Mouse (Mus musculus): Measurements from ENCODE around the gene Fam196b.

Fam196b gene

DNA sequence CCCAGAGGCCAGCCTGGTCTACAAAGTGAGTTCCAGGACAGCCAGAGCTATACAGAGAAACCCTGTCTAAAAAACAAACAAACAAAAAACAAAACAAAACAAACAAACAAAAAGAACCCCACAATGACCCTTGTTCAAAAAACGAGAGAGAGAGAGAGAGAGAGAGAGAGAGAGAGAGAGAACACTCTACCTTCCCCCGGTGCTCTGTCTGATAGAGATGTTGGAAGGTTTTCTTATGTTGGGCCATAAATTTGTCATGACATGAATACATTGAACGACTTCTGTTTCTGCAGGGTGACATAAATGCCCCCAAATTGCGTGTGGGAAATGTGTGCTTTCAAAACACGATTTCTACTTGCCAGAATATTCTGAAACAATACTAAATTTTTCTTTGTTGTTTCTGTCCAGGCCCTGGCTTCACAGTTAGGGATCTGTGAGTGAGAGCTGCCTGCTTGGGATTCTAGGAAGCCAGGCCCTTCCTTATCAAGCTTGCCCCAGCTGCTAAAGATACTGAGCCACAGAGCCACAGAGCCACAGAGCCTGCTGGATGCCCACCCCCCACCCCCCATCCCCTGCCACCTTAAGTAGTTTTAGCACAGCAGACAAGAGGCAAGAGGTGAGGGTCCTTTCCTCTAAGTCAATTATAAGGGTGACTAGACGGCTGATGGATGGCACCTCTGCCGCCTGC, 17.9 kb downstream of the Fam196b start:
- no peak for DNase-seq (ENCODE audit: low spot score)

DNA sequence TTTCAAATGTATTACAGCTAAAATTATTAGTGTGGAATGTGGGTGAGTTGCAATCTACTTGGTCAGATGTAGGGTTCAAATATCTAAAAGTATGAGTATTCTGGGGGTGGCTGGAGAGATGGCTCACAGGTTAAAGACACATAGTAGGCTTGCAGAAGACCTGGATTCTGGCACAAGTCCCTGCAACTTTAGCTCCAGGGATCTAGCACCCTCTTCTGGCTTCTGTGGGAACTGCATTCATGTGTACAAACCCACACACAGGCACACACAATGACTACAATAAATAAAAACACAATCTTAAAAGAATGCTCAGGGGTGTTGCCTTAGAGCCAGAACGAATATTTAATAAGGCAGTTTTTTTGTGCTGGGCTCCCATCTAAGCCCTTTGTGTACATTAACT, 23.3 kb downstream of the Fam196b start:
- DNase-seq (ENCODE audit: low spot score) = no peak

DNA sequence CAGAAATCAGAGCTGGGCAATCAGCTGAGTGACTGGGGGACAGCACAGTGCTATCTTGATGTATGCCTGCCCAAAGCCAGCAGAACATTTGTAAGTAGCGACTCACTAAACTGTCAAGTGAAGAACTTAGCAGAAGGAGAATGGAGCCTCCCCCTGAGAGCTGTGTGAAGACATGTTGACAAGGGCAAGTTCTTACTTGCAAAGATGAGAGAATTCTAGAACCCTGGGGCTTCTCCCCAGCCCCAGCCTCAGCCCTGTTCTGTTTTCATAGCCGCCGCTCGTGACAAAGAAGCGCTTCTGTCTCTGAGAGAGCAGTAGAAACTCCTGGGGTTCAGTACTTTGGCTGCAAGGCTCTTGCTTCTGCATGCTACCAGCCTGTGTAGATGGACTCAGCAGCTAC, 25.1 kb downstream of the Fam196b start:
- DNase-seq (ENCODE audit: low spot score) = no peak

DNA sequence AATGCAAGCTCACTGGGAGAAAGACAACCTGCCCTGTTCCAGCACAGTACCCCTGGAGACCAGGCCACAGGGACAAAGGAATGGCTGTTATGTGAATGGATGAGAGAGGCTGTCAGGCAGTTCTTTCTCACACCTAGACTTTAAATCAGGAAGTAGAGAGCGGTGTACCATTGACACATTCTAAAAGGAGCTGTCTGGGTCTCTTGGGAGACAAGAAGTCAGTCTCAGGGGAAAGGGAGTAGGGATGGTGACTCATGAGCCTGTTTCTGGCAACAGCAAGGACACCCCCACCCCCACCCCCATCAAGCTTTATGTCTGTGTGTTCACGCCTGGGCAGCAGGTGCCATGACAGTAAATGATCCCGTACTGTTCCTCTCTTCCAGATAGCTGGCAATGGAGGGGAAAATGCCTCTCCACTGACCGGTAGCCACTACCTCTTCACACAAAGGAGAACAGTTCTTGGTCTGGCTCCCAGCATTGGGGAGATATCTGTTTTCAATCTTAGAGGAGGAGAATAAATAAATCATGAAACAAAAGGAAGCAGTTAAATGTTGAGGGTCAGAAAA, 29.2 kb downstream of the Fam196b start:
- no peak for DNase-seq (ENCODE audit: low spot score)

DNA sequence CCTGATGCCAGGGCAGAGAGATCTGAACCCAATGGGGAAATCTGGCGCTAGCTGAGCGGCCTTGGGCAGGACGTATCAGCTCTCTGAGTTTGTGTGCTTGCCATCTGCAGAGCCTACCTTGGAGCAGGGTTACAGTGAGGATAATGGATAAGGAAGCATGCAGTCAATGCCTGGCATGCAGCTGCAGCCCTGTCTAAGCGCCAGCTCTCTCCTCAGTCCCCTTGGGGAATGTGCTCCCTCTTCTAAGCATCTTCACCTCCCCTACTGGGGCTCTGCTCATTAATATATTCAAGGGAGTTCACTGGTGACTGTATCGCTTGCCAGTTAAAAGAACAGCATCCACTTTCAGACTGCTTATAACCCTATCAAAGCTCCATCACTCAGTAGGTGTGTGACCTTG, 29.7 kb downstream of the Fam196b start:
- DNase-seq (ENCODE audit: low spot score) = no peak

DNA sequence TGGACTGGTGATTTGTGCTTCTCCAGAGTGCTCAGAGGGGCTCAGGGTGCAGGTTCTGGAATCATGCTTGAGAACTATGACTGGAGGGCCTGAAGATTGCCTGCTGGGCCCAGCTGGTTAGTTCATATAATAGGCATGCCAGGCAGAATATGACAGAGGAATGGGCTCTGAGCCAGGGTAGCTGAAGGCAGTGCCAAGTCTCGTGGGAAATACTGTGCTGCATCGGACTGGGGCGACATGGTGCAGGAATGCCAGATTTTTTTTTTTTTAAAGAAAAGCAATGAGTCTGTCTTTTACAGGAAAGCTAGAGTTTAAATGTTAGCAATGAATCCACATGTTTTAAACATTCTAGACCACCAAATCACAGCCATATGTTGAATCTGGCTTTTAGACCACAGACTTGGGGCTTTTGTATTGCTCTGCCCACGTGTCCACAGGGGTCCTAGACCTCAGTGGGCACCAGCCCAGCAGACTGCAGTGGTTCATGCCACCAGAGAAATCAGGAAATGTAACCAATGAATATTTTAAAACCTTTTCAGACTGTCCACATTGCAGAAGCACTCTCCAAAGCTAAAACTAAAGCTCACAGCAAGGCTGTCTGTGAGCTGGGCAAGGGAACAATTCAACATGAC, 33.8 kb downstream of the Fam196b start:
- DNase-seq (ENCODE audit: low spot score) = peak; percentile 52

DNA sequence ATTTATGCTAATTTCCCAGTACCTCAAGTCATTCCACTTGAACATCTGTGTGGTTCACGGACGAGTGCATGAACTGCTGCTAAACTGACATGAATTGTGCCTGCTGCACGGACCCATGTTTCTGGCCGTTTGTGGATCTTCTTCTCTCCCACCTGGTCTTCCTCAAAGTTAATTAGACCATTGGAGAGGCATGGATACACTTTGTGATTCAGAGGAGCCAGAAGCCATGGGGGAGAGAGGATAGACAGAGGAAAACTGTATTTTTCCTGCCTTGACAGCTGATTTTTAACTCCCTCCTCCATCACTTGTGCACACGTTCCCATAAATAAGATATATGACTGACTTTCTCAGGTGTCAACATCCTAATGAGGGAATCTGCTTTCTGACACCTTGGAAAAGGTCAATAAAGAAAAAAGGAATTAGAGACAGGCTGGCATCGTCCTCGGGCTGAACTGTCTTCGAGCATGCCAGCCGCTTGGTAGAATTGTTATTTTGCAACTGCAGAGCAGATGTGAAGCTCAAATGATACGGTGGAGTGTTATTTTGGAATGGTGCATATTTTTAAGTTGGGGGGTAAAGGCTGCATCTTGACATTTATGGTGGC, 34.9 kb downstream of the Fam196b start:
- DNase-seq (ENCODE audit: low spot score) = no peak

DNA sequence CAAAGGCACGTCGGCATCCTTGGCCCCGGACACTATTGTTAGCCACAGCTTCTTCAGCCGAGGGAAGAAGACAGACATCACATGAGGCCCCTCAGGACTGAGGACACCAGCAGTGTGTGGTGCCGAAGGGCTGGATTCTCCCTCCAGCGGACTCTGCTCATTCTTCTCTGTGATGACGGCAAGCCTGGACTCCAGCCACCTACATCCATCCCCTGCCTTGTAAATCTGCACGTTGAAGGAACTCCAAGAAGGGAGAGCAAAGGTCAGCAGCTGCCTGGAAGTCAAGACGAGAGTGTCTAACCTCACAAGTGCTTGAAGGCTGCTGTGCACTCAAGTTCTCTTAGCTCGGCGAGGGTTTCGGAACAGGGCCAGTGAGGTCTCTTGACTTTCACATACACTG, 40.8 kb downstream of the Fam196b start:
- peak; percentile 25 for DNase-seq (ENCODE audit: low spot score)

DNA sequence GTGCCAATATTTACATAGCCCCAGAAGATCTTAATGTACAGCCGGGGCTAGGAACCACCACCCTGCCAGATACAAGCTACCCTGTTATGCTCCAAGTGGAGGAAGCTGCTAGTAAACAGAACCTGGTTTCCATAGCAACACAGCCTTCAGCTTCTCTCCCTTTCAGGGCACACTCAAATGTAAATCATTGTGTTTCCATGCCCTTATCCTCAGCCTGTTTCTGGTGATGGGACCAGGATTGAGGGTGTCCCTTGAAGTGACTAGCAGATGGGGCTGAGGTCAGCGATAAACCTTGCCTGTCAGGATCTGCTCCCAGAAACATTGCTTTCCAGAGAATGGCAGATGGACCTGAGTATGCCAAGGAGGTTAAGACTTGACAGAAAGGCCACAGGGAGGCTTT, 41.5 kb downstream of the Fam196b start:
- DNase-seq (ENCODE audit: low spot score) = no peak

DNA sequence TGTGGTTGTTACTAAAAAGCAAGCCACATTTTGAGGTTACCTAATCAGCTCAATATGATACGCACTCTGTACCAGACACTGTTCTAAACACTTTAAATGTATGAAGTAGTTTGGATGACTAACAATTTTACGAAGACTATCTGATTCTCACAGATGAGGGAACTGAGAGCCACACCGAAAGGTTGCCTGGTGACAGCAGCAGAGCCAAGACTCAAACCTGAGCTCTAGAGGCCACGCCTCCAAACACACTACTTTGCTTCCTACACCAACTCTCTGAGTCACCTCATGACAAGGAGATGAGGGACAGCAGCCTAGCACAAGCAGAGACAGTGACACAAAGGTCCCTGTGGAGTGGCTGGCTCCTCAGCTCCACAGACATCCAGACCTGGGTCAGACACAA, 57.6 kb downstream of the Fam196b start:
- DNase-seq (ENCODE audit: low spot score) = no peak

DNA sequence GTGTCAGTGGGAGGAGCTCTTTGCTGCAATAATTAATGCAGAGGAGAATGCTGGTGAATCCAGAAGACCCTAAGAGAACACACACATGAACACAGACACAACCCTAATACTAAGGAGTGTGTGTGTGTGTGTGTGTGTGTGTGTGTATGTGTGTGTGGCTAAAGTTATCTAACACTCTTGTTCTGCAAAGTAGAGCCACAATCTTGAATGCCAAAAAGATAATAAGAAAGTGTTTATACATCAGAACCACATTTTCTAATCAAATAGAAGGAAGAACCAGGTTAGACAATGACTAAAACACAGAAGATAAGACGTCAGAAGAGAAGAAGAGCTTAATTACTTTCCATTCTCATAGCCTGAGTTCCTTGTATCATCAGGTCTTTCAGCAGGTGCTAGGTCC, 60.9 kb downstream of the Fam196b start:
- no peak for DNase-seq (ENCODE audit: low spot score)

DNA sequence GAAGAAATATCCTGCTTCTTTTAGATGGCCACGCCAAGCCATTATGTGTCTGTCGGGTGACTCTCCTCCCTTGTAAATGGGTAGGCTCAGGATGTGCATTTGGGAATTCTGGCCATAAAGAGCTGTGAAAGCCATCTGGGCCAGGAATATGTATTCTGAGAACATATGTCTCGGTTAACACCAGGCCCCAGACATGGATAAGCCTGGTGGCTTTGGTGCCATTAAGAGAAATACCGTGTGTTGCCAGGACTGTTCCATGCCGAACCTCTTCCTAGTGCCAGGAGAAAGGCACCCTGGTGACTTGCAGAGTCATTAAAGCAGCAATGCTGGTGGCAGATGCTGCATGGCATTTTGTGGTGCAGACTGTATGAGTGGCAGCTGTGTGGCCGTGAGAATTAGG, 63.0 kb downstream of the Fam196b start:
- DNase-seq (ENCODE audit: low spot score) = no peak

DNA sequence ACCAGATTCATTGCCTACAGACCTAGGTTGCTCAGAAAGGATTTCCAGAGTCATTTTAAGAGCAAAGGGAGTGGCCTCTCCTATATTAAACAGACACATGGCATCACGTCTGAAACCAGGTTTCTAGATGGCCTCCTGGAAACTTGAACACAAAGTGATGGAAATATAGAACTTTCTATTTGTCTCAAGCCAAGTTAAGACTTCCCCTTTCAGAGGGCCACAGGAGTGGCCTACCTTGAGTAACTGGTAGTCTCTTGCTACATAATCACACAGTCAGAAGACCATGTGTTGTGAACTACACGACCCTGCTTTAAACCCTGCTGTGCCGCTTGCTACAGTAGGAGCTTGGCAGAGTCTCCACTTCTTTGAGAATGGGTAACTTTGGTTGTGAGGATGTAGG, 68.9 kb downstream of the Fam196b start:
- no peak for DNase-seq (ENCODE audit: low spot score)

DNA sequence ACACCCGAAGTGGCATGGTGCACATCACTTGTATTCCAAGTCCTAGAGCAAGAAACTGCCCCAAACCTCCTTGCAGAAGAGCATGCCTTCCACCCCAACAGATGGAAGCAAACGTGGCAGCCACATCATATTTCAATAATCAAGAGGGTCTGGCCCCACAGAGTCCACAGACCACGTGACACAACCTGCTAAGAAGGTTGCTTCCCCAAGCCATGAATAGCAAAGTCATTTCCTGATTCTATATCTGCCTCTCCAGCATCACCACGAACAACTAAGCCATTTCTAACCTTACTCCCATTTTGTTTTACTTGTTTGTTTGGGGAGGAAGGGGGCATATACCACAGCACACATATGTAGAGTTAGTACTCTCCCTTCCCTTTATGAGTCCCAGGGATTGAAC, 69.6 kb downstream of the Fam196b start:
- no peak for DNase-seq (ENCODE audit: low spot score)

DNA sequence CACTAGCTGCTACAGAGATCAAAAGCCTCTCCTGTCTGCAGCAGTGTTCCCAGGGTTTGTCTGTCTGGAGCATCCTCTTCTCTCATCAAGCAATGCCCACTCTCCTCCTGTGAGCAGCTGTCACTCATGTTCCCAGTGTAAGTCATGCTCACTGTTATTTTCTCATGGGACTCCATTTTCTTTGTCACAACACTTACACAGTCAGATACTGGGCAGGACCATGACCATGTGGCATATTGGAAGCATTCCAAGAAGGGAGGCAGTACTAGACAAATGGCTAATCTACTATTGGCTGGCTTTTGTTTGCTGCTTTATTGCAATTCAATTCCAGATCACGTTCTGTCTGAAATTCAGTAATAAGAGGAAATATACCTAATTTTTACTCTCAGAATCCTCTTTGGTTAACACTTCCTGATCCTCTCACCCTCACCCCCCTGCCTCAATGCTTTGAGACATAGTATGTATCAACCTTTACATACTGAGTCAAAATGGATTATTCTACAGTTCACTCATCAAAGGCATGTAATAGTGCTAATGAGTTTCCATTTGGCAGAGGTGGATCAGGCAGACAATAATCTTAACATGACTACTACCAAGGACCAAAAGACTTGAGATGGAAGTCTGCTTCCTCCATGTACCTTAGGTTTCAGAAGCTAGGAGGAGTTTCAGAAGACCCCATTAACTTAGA, 70.5 kb downstream of the Fam196b start:
- no peak for DNase-seq (ENCODE audit: low spot score)

DNA sequence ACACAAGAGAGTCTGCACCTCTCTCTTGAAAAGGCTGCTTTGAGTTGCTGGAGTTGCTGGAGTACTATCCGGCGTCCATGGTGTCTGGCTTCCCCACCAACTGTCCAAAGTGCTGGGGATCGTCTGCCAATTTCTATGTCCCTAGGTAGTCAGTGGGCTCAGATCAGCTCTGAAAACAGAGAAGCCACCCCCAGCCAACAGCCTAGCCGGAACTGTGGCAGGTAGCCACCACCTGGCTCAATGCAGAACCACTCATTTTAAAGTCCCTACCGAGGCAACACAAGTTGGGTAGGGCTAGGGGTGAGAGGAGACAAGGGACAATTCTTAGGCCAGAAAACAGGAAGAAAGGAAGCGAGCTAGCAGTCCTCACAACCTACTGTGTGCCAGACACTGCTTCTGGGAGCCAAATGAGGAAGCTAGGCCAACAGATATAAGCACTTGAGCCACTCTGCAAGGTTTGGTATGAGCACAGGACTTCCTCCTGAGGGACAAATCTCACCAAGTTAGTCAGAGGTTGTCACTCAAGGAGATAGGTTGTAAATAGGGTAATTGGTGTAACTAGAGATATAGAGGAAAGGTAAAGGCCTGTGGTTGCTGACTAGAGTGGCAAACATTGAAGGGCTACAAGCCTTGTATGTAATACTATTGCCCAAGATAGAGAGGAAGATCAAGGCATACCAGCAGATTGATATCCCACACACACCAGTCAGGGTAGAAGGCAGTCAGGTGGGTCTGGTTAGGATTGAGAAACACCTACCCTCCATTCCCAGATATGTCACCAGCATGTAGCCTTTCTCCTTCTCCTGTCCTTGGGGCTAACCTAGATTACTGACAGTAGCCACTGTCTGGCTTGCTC, 74.9 kb downstream of the Fam196b start:
- DNase-seq (ENCODE audit: low spot score) = no peak

DNA sequence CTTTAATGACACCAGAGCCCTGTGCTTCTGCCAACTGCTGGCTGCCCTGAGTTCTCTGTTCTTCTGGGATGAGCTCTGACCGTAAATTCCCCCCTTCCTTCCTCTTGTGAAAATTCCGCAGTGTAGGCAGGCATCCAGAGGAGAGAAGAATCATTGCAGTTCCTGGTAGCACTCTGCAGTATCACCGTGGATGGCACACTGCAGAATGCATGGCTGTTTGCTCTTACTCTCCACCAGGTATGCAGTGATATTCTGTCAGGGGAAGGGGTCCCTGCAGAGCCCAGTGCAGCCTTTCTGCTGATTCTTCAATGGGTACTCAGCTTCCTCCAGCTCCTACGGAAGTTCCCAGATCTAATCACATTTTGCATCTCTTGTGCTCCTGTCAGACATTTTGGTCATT, 77.5 kb downstream of the Fam196b start:
- DNase-seq (ENCODE audit: low spot score) = no peak

DNA sequence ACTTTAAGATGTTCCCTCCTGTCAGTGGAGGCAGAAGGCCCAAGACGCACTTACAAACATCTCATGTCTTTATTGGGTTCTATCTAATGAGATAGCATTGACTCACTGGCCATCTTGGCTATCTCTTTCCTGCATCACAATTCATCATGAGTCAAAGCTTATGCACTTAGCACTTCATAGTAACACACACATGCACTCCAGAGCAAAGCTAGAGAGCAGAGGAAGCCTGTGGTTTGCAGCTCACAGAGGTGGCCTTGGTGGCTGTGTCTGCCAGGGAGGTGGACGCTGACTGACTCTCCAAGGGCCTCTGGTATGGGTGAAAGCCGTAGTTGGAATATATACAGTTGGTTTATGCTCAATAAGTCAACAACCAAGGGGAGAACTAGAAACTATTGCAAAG, 81.2 kb downstream of the Fam196b start:
- DNase-seq (ENCODE audit: low spot score) = no peak

DNA sequence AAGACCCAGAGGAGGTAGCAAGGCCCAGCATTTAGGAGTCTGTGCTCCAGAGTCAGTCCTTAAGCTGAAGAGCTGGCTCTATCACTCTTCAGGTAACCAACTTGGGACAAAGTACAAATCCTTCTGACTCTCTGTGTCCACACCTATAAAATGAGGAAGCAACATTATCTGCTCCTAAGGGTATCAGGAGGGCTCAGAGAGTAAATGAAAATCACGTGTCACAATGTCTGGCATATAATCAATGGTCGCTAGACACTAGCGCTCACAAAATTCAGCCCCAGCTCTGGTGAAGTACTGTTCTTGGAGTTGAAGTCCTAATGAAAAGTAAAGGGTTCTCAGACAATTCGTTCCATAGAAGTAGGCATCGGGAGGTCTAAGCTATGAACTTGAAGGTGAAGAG, 83.0 kb downstream of the Fam196b start:
- DNase-seq (ENCODE audit: low spot score) = no peak

DNA sequence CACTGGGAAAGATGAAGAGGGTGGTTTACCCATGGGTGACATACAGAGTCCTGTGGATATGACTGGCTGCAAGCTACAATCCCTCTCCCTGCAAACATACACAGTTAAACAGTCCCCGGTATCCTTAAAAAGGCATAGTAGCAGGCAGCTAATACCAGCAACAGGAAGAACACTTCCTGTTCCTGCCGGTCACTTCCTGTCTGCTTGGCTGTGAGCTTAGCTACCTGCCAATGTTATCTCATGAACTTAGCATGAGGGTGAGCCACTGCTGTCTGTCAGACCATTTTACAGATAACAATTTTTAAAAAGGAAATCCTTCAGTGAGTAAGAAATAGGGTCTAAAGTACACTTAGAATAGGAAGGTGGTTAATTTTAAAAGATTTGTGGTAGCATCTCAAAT, 83.9 kb downstream of the Fam196b start:
- DNase-seq (ENCODE audit: low spot score) = no peak

DNA sequence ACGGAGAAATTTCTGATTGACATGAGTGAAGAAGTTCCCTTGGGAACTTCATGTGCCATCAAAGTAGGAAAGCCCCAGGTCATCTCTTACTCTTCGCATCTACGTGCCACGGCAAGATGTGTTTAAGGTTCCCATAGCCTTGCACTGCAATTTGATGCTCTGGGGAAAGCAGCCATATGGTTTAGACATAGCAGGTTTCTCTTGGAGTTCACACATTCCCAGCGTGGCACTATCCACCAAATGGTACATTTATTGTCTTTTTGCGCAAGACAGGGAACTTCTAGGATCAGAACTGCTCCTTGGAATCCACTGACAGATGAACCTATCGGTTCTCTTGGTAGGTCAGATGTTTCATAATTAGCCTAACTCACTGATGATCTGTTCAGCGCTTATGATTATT, 86.7 kb downstream of the Fam196b start:
- no peak for DNase-seq (ENCODE audit: low spot score)

DNA sequence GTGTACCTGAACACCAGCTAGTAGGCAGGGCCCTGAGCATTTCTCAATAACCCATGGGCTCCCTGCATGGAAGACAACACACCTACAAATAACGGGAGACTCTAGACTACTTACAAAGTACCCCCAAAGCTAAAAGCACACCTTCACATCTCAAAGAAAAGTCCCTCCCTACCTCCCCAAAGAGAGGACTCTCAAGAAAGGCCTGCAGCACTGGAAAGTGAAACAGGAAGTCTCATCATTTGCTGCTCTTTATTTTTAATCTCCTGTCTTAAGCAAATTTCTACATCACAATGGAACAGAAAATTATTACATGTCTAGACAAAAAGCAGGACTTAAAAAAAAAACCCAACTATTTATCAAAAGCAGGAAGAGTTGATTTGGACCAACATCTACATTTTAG, 90.7 kb downstream of the Fam196b start:
- no peak for DNase-seq (ENCODE audit: low spot score)

Measured in urinary bladder, postnatal 14 days (tissue).